In the genomic region with DNA sequence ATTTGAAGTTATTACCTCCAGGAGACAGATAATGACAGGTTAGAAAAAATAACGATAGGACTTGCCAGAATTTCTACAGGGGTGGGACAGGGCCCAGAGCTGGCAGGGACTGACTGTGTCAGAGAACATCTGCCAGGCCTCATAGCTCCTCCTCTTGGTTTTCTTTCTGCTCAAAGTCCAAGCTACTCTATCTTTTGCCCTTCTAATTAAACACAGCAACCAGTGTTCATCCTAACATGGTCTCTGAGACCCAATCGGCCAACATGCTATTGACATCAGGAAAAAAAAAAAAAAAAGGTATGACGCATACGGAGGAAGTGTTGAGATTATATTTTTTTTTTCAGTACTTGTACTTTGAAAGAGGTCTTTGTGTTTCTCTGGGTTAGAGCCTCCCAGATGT, we compare ENCODE assay signal across 9 mouse cellular contexts.
DNase-seq lines count a peak whose midpoint lies in the region; ATAC-seq lines count a peak whose summit lies in the region.
"Had no signal": no experiment of that assay in that cellular context is flagged by ENCODE, and none has a peak within 500 bp of the region (broad histone marks: within the 10 kb centered on the region; RNA-seq: fewer than 3 reads in every experiment).

No protein-coding gene starts in this region.

- 56% methylated on average over 4 of the region's 4 CpGs for WGBS in heart, embryonic 11.5 days (ENCODE audit: insufficient replicate concordance)
- 60% methylated on average over 4 of the region's 4 CpGs for WGBS in kidney, embryonic 15.5 days
- WGBS in hindbrain, embryonic 11.5 days, result 75% methylated on average over 4 of the region's 4 CpGs

- H3K27ac ChIP-seq in heart, embryonic 11.5 days (ENCODE audit: low read depth, low read length), result no peak overlapping the region
- H3K27ac ChIP-seq in kidney, embryonic 15.5 days, result peak overlapping the region; percentile 73; the same call in 1 of the 2 replicates
- no peak overlapping the region for H3K27ac ChIP-seq in hindbrain, embryonic 11.5 days (ENCODE audit: low read depth, low read length)
- H3K27ac ChIP-seq: midbrain, embryonic 12.5 days had no signal

- ATAC-seq in heart, embryonic 11.5 days (replicated peaks; ENCODE audit: insufficient number of reproducible peaks, low FRiP score, low TSS enrichment), result no peak
- ATAC-seq in kidney, embryonic 15.5 days (replicated peaks; ENCODE audit: low FRiP score), result no peak
- ATAC-seq in hindbrain, embryonic 11.5 days (ENCODE audit: low FRiP score), result no peak

- no peaks in the 10 kb centered on the region for H3K36me3 ChIP-seq in heart, embryonic 11.5 days (ENCODE audit: control insufficient read depth, insufficient read depth, low read length)
- H3K36me3 ChIP-seq in kidney, embryonic 15.5 days, result no peaks in the 10 kb centered on the region
- no peaks in the 10 kb centered on the region for H3K36me3 ChIP-seq in hindbrain, embryonic 11.5 days (ENCODE audit: control insufficient read depth, insufficient read depth, low read length)
- H3K36me3 ChIP-seq: midbrain, embryonic 12.5 days had no signal

- H3K9me3 ChIP-seq in heart, embryonic 11.5 days (replicated peaks; ENCODE audit: control insufficient read depth, low read length), result no peaks in the 10 kb centered on the region
- no peaks in the 10 kb centered on the region for H3K9me3 ChIP-seq in kidney, embryonic 15.5 days (replicated peaks)
- no peaks in the 10 kb centered on the region for H3K9me3 ChIP-seq in hindbrain, embryonic 11.5 days (ENCODE audit: control insufficient read depth, low read length)
- H3K9me3 ChIP-seq: midbrain, embryonic 12.5 days had no signal

- no peak overlapping the region for H3K4me3 ChIP-seq in heart, embryonic 11.5 days (ENCODE audit: low read depth, low read length)
- no peak overlapping the region for H3K4me3 ChIP-seq in kidney, embryonic 15.5 days (replicated peaks)
- no peak overlapping the region for H3K4me3 ChIP-seq in hindbrain, embryonic 11.5 days (ENCODE audit: low read depth, low read length)
- H3K4me3 ChIP-seq: midbrain, embryonic 12.5 days had no signal

- H3K9ac ChIP-seq in heart, embryonic 11.5 days (ENCODE audit: low read depth, low read length), result no peak overlapping the region
- no peak overlapping the region for H3K9ac ChIP-seq in kidney, embryonic 15.5 days
- H3K9ac ChIP-seq in hindbrain, embryonic 11.5 days (ENCODE audit: low read depth, low read length), result no peak overlapping the region
- H3K9ac ChIP-seq: midbrain, embryonic 12.5 days had no signal

- H3K27me3 ChIP-seq in heart, embryonic 11.5 days (ENCODE audit: control insufficient read depth, insufficient read depth, low read length), result no peaks in the 10 kb centered on the region; the same call in 1 of the 2 replicates
- 0 out of 2 replicates have a peak, but pooled peaks cover 7% of the 10 kb centered on the region for H3K27me3 ChIP-seq in kidney, embryonic 15.5 days
- no peaks in the 10 kb centered on the region for H3K27me3 ChIP-seq in hindbrain, embryonic 11.5 days (ENCODE audit: control insufficient read depth, insufficient read depth, low read length)

- peak; percentile 48 for DNase-seq in heart, adult 8-10 months (ENCODE audit: low spot score)
- peak; percentile 42 for DNase-seq in gastrocnemius, postnatal 25 days
- peak; percentile 43 for DNase-seq in lung, postnatal 36 days
- no peak for DNase-seq in left cerebral cortex, adult 18-20 months (ENCODE audit: low spot score in 2 of 2)
- no peak for DNase-seq in hindbrain, embryonic 11.5 days (ENCODE audit: low spot score)
- no peak for DNase-seq in cerebellum, postnatal 36 days

- no peak overlapping the region for H3K4me2 ChIP-seq in heart, embryonic 11.5 days
- no peak overlapping the region for H3K4me2 ChIP-seq in kidney, embryonic 15.5 days
- no peak overlapping the region for H3K4me2 ChIP-seq in hindbrain, embryonic 11.5 days (replicated peaks; ENCODE audit: low read depth, low read length)
- H3K4me2 ChIP-seq: midbrain, embryonic 12.5 days had no signal

- peaks cover 7% of the 10 kb centered on the region for H3K4me1 ChIP-seq in heart, embryonic 11.5 days (ENCODE audit: control insufficient read depth, insufficient read depth, low read length)
- peaks cover 35% of the 10 kb centered on the region for H3K4me1 ChIP-seq in kidney, embryonic 15.5 days
- peaks cover 6% of the 10 kb centered on the region; the same call in 1 of the 2 replicates for H3K4me1 ChIP-seq in hindbrain, embryonic 11.5 days (replicated peaks; ENCODE audit: control insufficient read depth, insufficient read depth, low read length)

Comparison
In these comparisons a context has a peak if more than half of its experiments do, and no peak if none do; other contexts are left out.
1. DNase-seq: peak in heart, adult 8-10 months (single experiment), gastrocnemius, postnatal 25 days (single experiment) and lung, postnatal 36 days (single experiment); none in left cerebral cortex, adult 18-20 months (0 of 2), hindbrain, embryonic 11.5 days (single experiment) and cerebellum, postnatal 36 days (0 of 2).